Mouse (Mus musculus): ENCODE measurements at regions not wholly inside any gene's neighbourhood (a gene's known extent, or its start where the extent isn't known, plus 50 kb on each side); places are given as distances from the start of the nearest gene placed in this dataset.

DNA sequence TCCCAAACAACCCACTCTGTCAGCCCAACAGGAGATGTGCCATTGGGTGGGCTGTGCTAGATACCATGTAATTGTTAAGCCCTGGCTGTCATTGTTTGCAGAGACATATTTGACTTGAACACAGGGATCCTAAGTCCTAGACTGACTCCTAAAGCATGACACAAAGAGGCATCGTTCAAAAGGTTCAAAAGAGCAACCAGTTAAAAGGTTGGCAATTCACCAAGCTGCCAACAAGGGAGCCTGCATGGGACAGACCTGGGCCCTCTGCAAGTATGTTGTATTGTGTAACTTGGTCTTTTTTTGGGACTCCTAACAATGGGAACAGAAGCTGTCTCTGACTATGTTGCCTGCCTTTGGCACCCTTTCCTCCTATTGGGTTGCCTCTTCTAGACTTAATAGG is 139.4 kb upstream of the Klf3 start:
- no peak for DNase-seq

DNA sequence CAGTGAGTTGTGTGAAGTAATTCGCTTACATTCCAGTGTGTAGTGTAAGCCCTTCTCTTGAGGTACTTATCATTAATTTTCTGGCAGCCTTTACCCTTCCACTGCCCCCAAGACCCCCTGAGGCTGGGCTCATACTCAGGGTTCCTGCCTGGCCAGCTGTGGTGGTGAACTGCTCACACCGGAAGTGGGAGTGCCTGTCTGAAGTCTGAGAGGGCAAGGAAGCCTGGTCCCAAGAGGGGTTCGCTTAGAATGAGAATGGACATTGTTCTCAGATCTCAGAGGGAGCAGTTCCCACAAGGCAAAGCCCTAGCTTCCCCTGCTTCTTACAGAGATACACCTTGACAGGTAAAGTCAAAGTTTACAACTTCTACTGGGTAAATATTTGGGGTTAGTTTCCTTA is 138.1 kb upstream of the Klf3 start:
- no peak for DNase-seq

DNA sequence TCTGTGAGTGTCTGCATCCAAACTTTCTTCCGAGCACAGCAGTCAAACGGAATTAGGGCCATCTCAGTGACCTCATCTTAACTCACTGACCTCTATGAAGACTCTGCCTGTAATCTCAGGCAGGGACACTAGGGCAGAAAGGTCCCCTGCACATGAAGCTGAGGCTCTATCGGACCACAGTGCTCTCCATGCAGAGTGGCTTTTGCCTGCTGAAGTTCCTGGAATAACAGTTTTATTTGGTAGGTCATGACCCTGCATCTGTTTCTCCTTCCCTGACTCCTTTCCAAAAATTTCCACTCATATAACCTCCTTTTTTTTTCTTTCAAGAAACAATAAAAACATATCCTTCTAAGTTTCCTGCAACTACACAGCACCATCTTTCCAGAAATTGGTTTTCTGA is 136.9 kb upstream of the Klf3 start:
- DNase-seq = no peak

DNA sequence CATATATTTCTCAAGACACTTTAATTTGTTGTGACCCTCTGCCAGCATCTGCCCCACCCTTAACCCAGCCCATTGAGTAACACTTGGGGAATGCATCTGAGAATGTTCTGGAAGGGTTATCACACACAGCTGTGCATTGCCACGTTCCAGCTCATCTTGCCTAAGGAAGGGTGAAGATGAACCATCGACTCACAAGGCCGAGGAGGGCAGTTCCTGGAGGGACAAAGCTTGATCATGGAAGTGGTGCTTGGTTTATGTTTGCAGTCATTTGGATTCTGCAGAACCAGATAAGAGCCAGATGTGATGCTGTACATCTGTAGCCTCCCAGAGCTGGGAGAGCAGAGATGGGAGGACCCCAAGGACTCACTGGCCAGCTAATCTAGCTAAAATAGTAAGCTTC is 136.1 kb upstream of the Klf3 start:
- DNase-seq = no peak

DNA sequence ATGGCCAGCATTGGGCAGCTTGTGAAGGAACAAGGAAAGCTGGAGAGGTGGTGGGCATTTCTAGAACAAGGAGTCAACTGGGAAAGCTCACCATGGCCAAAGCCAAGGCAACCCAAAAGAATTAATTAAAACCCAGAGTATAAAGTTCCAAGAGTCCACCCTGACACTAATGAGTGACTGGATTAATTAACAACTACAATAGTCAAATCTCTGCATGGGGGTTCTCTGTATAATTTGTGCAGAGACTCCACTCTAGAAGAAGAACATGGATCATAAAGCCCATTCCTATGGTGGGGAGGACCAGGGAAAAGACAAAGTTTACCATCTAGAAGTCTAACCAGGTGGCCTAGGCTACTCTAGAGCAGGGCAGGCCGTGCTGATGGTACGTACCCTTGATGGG is 129.3 kb upstream of the Klf3 start:
- no peak for DNase-seq

DNA sequence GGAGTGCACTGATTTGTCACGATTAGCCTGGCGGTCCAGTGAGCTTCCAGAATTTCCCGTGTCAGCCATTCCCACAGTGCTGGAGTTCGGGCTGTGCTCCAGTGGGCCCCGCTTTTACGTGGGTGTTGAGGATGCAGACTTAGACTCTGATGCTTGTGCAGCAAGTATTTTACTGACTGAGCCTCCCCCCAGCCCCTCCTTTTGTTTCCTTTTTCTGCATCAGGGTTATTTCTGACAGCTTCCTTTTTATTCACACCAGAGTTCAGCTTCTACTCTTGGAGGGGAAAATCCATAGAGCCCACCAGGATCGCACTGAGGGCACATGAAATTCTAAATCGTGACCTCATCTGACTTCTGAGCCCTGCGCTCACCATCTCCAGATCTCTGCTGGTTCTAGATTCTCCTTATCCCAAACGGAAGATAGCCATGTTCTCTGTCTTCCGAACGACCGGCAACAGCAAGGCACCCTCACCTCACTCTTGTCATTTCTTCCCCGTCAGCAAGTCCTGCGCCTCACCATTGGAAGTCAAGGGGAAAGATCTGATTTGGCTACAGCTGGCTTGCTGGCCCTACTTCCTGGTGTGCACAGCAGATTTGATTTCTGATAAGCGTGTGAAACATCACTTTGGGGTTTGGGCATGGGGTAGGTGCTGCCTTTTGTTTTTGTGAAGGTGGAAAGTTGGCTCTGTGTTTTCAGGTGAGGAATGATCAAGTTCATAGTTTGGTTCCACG is 126.8 kb upstream of the Klf3 start:
- peak; percentile 25 for DNase-seq

DNA sequence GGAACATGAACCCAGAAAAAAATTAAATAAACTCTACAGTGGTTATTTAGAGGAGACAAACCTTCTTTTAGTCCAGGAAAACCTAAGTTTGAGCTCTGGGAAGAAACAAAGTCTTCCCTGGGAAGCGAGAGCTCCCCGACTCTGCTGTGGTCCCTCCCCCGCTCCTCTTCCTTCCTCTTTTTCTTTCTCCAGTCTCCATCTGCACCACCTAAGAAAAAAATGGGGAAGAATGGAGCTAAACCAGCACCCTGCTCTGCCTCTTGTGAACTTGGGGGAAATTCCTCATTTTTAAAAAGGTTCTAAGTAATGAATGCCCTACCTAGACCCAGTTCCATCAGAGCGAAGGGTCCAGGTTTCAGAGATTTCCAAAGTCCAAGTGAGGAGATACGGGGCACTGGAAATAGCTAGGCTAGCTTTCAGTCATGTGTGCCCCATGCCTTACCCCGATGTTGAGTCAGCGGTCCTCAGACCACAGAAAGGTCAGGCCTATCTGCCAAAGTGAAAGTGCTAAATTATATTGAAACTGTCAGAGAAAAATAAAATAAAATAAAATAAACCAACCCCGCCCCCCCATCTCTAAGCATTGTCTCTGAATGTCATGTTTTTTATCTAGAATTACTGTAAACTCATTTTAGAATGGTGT is 126.1 kb upstream of the Klf3 start:
- peak; percentile 19 for DNase-seq

DNA sequence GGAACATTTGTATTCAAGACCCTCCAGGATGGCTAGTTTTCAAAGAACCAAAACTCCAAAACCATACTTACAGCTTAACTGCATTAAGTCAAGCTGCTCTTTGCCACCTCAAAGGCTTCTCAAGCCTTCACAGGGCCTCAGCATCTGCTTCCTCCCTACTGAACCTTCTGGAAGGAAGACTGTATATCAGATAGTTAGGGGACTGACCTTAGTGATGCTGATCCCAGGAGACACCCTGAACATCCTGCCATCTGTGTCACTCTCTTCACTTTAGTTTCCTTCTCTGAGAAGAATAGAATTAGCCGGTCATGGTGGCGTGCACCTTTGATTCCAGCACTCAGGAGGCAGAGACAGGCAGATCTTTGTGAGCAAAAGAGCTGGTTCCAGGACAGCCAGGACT is 124.5 kb upstream of the Klf3 start:
- DNase-seq = no peak

DNA sequence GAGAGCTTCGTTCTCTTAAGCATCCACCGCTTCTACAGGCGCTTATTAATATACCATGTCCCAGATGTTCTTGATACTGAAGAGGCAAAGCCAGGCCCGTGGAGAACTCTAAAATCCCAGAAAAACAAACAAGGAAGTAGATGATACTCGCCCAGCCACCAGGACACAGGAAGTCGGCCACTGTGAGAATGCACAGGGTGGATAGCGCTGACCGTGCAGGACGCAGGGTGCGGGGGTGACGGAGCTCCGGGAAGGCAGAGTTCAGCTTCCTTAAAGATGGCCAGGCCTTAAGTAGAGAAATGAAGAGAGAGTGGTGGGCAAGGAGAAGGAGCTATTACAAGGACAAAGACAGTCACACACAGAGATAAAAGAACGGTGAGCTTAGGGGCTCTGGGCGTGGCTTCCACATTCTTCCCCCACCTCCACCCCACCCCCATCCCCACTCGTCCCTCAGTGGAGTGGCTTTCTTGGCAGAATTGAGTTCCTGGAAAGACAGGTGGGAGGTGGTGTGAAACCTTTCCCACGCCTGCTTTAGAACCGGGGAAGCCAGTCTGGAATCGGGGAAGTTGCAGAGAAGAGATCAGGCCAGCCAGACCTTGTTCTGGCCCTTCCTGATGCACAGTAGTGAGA is 123.1 kb upstream of the Klf3 start:
- DNase-seq = peak; percentile 29

DNA sequence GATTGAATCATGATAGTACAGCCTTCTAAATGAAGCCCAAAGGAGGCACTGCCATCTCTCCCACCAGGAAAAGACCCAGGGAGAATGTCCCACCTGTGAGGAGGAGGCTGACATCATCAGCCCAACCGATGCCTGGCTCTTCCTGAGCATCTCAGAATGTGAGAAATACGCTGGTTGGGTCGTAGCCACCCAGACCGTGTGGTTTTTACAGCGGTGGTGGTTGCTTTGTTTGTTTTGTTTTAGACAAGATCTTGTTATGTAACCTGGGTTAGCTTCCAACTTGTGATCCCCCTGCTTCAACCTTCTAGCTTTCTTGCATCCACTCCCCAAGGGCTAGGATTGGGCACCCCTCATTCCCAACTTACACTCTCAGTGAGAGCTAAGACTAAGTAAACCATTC is 122.0 kb upstream of the Klf3 start:
- DNase-seq = no peak

DNA sequence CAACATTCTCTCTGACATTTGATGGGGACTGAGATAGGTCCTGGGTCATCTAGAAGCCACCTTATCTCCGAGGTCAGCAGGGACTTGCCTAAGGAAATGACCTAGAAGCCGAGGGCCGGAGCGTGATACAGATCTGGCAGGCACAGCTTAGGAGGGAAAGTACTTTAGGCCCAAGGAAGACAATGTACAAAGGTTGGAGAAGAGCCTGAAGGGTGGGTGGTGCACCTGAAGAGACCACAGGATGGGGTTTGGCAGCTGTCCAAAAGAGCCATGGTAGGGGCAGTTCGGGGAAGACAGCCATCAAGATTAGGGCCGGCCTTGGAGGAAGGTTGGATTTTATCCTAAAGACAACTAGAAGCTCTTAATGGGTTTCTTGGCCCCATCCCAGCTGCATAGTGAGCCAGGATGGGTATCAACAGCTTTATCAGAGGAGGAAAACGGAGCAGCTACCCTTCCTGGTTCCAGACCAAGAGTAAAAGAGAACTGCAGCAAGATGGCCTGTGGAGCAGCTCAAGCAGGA is 120.8 kb upstream of the Klf3 start:
- no peak for DNase-seq

DNA sequence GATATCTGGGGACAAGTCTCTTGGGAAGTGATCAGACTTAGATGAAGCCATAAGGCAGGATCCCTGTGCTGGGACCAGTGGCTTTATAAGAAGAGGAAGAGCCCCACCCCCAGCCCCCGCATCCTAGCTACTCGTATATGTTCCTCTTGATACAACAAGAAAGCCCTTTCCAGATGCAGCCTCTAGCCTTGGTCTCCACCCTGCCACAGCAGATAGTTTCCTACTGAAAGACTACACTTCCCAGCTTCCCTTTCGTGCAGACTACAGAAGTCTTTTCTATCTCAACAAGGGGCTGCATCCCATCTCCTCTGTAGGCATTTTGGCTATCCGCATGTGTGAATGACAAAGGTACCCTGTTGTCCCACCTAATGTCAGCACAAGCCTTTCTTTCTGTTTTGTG is 119.8 kb upstream of the Klf3 start:
- no peak for DNase-seq

DNA sequence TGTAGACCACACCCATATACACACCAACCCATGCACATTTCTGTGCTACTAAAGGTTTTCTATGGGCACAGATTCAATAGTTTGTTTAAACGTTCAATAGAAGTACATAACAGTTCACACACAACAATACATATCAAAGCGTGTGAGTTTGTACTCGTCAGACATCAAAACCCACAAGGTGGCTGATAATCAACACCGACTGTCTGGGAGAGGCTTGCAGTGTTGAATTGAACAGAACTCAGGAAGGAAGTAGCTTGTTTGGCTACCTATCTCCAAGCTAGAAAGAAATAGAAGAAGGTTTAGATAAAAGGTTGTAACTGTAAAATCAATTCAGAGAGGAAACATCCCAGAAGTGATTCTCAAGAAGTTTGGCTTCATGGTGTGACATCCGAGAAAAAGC is 118.9 kb upstream of the Klf3 start:
- no peak for DNase-seq

DNA sequence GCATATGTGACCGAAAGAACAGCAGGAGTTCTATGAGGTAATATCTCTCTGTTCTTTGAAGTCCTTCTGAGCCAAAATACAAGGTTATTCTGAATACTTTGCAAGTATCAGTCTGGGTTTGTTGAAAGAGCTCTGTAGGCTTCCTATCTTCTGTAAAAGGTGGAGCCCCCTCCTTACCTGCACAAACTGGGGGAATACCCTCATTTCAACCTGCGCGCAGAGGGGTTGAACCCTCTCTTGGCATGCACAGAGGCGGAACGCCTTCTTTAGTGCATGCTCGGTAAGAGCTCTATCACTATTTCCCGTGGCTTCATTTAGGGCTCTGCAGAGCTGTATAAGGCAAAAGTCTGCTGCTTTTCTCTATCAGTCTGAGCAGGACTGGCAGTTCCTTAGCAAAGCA is 113.0 kb upstream of the Klf3 start:
- no peak for DNase-seq

DNA sequence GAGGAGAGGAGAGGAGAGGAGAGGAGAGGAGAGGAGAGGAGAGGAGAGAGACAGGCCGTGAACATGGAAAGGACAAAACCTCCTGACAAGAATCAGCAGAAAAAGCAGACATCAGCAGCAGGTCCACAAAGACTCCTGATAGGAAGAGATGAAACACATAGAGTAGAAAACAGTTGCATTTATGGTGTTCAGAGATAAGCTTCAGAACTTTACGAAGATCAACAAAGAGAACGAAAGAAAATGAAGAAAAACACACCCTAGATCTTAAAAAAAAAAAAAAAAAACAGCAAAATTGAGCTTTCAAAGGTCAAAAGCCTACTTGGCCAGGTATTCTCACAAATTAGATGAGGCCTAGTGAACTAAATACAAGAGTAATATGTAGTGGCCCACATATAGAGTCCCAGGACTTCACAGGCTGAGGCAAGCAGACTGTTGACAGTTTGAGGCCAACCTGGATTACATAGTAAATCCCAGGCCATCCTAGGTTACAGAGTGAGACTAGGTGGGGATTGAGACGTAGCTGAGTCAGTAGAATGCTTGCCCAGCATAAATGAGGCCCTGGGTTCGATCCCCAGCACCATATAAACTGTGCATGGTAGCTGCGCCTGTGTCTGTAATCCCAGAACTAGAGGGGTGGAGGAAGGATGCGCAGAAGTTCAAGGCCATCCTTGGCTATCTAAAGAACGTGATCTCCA is 111.6 kb upstream of the Klf3 start:
- DNase-seq = no peak

DNA sequence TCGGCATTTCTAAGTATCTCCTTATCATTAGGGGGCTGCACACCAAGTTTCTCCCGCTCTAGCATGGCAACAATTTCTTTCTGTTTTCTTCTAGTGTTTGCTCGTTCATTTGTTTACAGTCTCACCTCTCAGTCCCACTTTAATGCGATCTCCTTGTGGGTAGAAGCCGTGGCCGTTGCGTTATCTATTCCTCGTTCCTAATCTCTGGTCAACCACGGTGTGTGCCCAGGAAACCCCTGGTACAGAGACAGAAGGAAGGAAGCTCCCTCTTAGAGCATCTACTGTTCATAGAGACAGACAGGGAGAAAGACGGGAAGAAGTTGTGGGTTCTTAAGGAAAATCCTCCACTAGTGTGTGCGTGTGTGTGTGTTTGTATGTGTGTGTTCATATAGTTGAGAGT is 110.9 kb upstream of the Klf3 start:
- no peak for DNase-seq

DNA sequence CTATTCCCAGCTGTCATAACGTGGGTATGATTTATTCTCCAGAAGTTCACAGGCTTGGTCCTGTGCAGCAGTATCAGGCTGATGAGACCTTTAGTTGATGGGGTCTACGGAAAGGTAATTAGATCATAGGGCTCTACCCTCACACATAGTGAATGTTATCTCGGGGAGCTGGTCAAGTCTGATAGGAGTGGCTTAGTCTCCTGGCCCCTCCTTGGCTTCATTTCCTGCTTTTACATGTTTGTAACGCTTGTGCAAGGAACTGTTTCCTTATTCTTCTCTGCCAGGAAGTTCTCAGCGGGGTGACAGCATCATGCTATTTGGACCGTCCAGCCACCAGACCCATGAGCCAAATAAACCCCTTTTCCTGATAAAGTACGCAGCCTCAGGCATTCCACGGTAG is 109.6 kb upstream of the Klf3 start:
- no peak for DNase-seq

DNA sequence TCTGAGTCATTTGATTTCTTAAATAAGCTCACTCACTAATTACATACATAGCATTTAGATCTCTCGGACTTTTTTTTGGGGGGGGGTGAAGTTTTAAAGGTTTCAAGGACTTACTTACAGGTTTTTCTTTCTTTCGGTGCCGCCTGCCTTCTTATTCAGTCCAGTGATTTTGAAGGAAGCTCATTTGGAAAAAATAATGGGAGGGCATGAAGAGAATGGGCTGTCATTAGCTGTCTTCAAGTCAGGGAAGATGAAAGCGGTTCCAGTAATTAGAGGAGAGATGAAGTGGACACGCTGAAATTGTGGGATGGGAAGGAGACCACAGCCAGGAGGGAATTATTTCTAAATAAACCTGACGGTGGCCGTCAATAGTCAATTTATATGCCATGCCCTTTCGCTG is 108.6 kb upstream of the Klf3 start:
- DNase-seq = no peak

DNA sequence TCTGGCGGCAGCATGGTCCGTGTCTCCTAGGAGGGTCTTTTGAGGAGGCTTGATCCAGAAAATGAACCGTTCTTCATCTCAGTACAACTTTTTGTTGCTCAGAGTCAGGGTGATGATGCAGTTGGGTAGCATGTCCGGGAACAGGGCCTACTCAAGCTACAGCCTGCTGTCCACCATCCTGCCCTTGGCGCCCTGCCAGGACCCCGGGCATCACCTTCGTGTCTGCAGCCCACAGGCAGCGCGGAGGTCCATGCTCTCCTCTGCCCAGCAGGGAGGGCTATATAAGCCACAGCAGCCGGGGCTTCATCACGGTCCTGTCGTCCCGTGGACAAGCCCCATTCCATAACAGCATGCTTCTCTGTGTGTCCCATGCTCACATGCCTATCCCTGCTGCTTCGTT is 107.1 kb upstream of the Klf3 start:
- no peak for DNase-seq

DNA sequence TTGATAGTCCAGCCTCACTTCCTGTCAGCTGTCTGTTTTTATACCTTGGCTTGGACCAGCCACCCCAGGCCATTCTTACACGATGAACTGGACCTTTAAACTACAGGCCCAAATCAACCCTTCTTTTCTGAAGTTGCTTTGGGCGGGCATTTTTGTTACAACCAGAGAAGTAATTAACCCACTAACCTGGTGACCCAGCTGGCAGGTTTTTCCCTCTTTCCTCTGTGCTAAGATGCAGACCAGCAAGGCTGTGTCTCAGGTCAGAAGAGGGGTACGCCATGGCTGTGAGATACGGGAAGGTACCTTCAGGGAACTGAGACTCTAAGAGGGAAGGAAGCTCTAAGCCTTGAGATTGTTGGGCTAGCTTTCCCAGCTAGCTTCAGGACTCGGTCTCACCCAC is 105.7 kb upstream of the Klf3 start:
- no peak for DNase-seq

DNA sequence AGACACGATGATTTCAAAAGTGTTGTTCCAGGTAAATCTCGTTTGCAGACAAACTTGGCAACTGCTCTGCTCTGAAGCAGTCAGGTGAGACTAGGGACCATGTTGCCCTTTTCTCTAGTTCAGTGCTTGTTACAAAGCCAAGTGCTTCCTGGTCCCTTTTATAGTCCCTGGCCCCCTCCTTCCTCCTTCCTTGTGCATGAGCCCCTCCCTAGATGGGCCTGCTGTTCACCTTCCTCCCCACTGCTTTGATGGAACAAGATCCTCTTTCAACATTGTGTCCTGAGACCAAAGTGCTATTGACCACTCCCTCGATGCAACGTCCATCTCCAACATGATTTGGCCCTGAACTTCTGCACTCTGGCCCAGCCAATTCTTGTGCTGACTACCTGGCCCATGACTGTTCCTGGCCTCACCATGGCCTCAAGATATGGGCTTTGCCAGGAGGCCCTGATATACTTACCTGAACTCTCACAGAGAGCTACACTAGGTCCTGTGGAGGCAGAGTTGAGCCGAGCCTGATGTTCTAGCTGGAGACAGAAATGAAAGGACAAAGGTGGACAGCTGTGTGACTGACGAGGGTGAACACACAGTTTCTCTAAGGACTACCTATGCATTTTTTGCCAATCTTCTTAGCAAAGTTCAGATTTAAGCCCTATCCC is 104.6 kb upstream of the Klf3 start:
- DNase-seq = no peak

DNA sequence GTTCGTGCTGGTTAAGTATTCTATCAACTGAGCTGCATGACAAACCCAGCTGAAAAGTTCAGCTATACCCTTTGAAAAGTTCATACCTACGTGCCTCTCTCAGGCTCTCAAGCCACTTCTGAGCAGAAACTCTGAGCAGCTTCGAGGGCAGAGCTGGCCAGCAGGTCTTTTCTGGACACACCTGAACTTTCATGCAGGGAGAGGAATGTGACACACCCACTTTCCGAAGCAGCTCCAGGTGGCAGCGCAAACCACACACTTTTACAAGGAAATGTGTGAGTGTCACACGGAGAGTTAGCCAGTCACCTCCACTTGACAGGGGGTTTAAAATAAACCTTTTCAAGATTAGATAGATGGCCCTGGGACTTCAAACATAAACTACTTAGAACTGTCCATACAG is 103.2 kb upstream of the Klf3 start:
- no peak for DNase-seq

DNA sequence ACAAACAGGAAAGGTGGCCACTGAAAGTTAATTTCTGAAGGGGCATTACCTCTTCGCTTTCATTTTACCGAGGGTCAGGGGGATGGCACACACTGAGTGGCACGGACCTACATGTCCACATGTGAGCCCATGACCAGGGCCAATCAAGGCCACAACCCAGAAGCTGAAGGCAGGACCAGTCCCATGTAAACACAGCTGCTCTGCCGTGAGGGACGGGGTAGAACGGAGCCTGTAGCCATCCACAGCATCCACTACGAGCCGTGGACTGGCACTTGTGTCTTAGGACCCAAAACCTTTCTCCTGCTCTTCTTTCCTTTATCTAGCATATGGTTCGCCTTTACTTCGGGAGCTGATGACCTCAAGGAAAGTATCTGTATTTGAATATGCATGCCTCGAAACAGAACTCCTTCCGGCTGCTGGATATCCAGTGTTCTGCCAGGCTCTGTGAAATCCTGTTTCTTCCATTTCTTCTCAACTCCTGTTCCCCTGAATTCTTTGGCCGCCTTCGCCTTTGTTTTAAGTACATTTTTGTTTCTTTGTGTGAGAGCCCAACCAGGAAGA is 101.9 kb upstream of the Klf3 start:
- no peak for DNase-seq

All from layer of hippocampus, adult 9-11 months (tissue).